Mouse (Mus musculus) splenic B cell, adult 2 months (primary cell): ENCODE measurements around the gene Clca2.
"Not testable (repeated sequence)": the region's sequence is repeated elsewhere in the genome, so short reads cannot be mapped to it uniquely, and the experiment has no call there.

Experiments
- DNase-seq: peaks from one replicate; pipeline ENCODE4 v3.0.0-alpha.2; 2011; ENCODE audit warnings: low read depth, low spot score
- H3K27me3 ChIP-seq: 2 replicates; pipeline ENCODE4 v1.6.1; 2012; ENCODE audit warnings: mild to moderate bottlenecking, low read length, moderate library complexity, mixed read lengths; ENCODE audit not compliant: control insufficient read depth, poor library complexity, insufficient read depth, severe bottlenecking
- H3K36me3 ChIP-seq: 2 replicates; pipeline ENCODE4 v1.6.1; 2012; ENCODE audit warnings: mild to moderate bottlenecking, low read length, moderate library complexity, mixed read lengths; ENCODE audit not compliant: control insufficient read depth, poor library complexity, insufficient read depth, severe bottlenecking

The Clca2 gene

GRCm38 (mm10) chr3:145105773-145106504, 6.7 kb upstream of the Clca2 start:
- Histone ChIP-seq H3K27me3 (no peaks in the 10 kb centered on the region), H3K36me3 (no peaks in the 10 kb centered on the region)
- DNase-seq = no peak

DNA sequence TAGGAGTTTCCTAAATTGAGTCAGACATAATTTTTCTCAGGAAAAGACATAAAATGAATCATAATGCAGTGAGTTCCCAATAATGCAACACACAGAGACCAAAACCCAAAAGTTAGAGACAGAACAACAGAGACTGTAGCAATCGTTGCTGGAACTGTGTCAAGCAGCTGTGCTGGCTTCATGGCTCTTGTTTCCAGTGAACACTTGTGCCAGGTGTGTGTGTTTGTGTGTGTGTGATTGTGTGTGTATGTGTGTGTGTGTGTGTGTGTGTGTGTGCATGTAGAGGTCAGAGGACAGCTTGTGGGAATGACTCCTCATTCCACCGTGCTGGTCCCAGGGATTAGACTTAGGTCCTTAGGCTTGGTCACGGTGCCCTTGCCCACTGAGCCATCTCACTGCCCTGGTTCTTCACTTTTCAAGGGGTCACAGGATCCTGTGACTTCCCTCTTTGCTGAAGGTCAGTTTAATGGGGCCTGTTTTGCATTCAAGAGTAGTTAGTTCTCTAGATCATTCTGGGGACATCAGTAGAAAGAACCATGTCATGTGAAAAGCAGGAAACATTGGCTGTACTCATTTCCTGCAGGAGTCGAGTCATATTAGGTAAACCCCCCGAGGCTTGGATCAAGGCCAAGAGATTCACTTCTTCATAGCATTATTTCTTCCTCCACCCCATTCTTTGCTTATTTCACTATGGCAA, 6.0 kb upstream of the Clca2 start:
- Histone ChIP-seq H3K36me3 (no peaks in the 10 kb centered on the region), H3K27me3 (no peaks in the 10 kb centered on the region)
- peak; percentile 9 for DNase-seq

GRCm38 (mm10) chr3:145103770-145104169, 4.5 kb upstream of the Clca2 start:
- H3K36me3 ChIP-seq = no peaks in the 10 kb centered on the region
- no peak for DNase-seq
- no peaks in the 10 kb centered on the region for H3K27me3 ChIP-seq

GRCm38 (mm10) chr3:145103321-145103720, 4.1 kb upstream of the Clca2 start:
- H3K36me3 ChIP-seq = no peaks in the 10 kb centered on the region
- no peaks in the 10 kb centered on the region for H3K27me3 ChIP-seq
- DNase-seq = no peak

- Histone ChIP-seq H3K27me3 (no peaks in the 10 kb centered on the region), H3K36me3 (no peaks in the 10 kb centered on the region)
- DNase-seq = no peak
Measured at GRCm38 (mm10) chr3:145101891-145102555, 2.8 kb upstream of the Clca2 start.

GRCm38 (mm10) chr3:145087857-145088598, 11.2 kb downstream of the Clca2 start:
- no peaks in the 10 kb centered on the region for H3K27me3 ChIP-seq
- no peak for DNase-seq
- no peaks in the 10 kb centered on the region for H3K36me3 ChIP-seq

GRCm38 (mm10) chr3:145086180-145086579, 13.1 kb downstream of the Clca2 start:
- no peak for DNase-seq
- H3K27me3 ChIP-seq = no peaks in the 10 kb centered on the region

DNA sequence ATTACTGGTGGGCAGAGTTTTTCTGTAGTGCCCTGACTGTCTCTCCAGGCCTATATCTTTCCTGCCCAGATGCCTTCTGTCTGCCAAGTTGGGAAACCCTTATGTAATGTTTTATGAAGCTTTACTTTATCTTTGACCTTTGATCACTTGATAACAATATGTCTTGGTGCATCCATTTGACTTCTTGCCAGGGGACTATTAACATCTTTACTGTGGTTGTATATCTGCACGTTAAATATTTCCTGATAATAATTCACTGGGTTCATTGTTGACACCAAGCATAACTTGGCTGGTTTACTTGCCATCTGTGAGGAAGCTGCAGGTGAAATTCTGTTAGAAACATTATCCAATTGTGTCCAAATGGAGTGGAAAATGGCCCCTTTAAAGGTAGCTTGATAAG, 16.2 kb downstream of the Clca2 start:
- no peaks in the 10 kb centered on the region for H3K27me3 ChIP-seq

More at GRCm38 (mm10) chr3:145086180-145086579, 13.1 kb downstream of the Clca2 start:
- H3K36me3 ChIP-seq = no peaks in the 10 kb centered on the region

DNA sequence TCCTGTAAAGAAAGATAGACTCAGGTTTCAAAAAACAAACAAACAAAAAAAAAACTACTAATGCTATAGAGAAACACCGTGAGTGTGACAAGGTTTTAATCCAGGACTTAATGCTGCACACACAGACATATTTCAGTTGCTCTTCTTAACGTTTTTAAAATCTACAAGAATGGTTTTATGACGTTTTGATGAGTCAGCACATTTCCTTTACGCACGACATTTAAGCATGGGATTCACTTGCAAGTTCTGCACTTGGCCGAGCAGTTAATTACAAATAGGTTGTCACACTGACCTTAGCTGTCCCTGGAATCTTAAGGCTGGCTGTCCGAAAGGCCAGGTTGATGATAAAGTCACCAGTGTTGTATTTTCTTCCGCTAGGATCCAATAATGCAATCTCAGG, 18.3 kb downstream of the Clca2 start:
- Histone ChIP-seq H3K27me3 (no peaks in the 10 kb centered on the region), H3K36me3 (no peaks in the 10 kb centered on the region)
- DNase-seq = no peak

More for the DNA sequence above, 16.2 kb downstream of the Clca2 start:
- DNase-seq = no peak
- no peaks in the 10 kb centered on the region for H3K36me3 ChIP-seq

GRCm38 (mm10) chr3:145078405-145078804, 20.8 kb downstream of the Clca2 start:
- H3K36me3 ChIP-seq = no peaks in the 10 kb centered on the region
- no peaks in the 10 kb centered on the region for H3K27me3 ChIP-seq
- no peak for DNase-seq

DNA sequence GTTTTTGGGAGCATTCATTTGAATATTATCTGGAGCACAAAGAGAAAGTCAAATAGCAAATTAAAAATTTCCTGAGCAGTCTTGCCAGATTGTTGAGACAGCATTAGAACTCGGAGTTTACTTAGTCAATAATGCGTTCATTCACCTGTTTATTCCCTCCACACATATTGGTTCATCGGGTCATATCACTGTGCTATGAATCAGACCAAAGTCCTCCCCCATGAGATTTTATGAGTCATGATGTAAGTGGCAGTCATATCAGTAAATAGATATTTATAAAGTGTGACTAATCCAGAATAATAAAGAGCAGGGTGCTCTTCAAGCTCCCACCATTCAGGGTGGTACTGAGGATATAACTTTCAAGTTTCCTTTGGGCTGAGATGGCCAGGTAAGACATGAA, 26.9 kb downstream of the Clca2 start:
- Histone ChIP-seq H3K36me3 (no peaks in the 10 kb centered on the region), H3K27me3 (no peaks in the 10 kb centered on the region)
- no peak for DNase-seq

DNA sequence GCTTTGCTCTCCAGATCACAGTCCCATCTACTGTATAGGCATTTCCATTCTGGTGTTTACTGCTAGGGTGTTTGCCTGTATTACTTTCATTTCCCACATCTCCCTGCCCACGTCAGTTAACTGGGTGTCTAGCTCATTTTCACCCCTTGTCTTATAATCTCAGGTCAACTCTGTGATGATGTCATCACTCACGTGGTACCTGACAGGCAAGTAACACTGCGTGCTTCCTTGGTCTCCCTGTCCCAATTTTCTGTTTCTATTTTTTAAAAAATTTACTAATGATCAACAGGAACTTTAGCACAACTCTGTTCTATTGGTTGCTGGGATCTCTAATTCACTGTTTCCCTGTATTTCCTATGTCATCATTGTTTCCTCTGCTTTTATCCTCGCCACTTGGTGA, 30.3 kb downstream of the Clca2 start:
- no peak for DNase-seq
- no peaks in the 10 kb centered on the region for H3K27me3 ChIP-seq
- no peaks in the 10 kb centered on the region for H3K36me3 ChIP-seq

GRCm38 (mm10) chr3:145055138-145055537, 44.1 kb downstream of the Clca2 start:
- not testable (repeated sequence) for DNase-seq, H3K36me3 ChIP-seq, H3K27me3 ChIP-seq

GRCm38 (mm10) chr3:145049820-145050219, 49.4 kb downstream of the Clca2 start:
- no peak for DNase-seq
- Histone ChIP-seq H3K27me3 (no peaks in the 10 kb centered on the region), H3K36me3 (no peaks in the 10 kb centered on the region)
